Comparison of ENCODE assay signal across 23 mouse cellular contexts in the genomic region with DNA sequence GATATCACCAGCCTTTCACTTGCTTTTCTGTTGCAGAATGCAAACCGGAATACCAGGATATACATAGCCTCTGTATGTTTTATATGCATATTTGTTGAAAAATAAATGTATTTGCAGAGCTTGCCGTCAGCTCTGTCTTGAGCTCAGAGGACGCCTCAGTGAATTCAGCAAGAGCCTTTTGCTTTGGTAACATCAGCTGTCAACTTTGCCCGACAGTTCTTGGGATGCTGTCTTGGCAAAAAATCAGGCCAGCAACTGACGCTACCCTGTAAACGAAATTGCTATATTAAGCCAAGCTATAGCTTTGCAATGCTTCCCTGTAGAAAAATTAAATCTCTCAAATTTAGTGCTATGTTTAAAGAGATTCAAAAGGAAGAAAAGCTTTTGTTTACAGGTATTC.
DNase-seq lines count a peak whose midpoint lies in the region; ATAC-seq lines count a peak whose summit lies in the region.
"Had no signal": no experiment of that assay in that cellular context is flagged by ENCODE, and none has a peak within 500 bp of the region (broad histone marks: within the 10 kb centered on the region; RNA-seq: fewer than 3 reads in every experiment).

No protein-coding gene starts in this region.

- ATAC-seq in forebrain, embryonic 14.5 days, result no peak
- no peak for ATAC-seq in forebrain, embryonic 16.5 days
- peak; percentile 57 for ATAC-seq in frontal cortex, adult (ENCODE audit: low TSS enrichment)
- ATAC-seq in intestine, embryonic 15.5 days, result no peak
- ATAC-seq: activated CD4-positive, CD25-positive, alpha-beta regulatory T cell, adult 4 months; CD4-positive, CD25-positive, alpha-beta regulatory T cell, adult 4 months; forebrain, embryonic 15.5 days; Patski had no signal

- H3K4me3 ChIP-seq in forebrain, embryonic 14.5 days (ENCODE audit: low read depth, low read length), result no peak overlapping the region
- H3K4me3 ChIP-seq in forebrain, embryonic 16.5 days (replicated peaks; ENCODE audit: low read length), result no peak overlapping the region
- H3K4me3 ChIP-seq in intestine, embryonic 15.5 days (replicated peaks), result no peak overlapping the region
- H3K4me3 ChIP-seq: embryonic facial prominence, embryonic 10.5 days; embryonic facial prominence, embryonic 12.5 days; forebrain, embryonic 15.5 days had no signal

- H3K36me3 ChIP-seq in forebrain, embryonic 14.5 days (ENCODE audit: control insufficient read depth, insufficient read depth, low read length), result no peaks in the 10 kb centered on the region
- H3K36me3 ChIP-seq in forebrain, embryonic 16.5 days (ENCODE audit: control insufficient read depth, insufficient read depth), result no peaks in the 10 kb centered on the region
- no peaks in the 10 kb centered on the region for H3K36me3 ChIP-seq in intestine, embryonic 15.5 days
- H3K36me3 ChIP-seq: embryonic facial prominence, embryonic 10.5 days; embryonic facial prominence, embryonic 12.5 days; forebrain, embryonic 15.5 days; G1E had no signal

- H3K27me3 ChIP-seq in forebrain, embryonic 14.5 days (replicated peaks; ENCODE audit: control insufficient read depth, insufficient read depth, low read length), result no peaks in the 10 kb centered on the region
- no peaks in the 10 kb centered on the region for H3K27me3 ChIP-seq in forebrain, embryonic 16.5 days (replicated peaks; ENCODE audit: control insufficient read depth, insufficient read depth, low read length)
- no peaks in the 10 kb centered on the region for H3K27me3 ChIP-seq in intestine, embryonic 15.5 days (replicated peaks)
- H3K27me3 ChIP-seq: CH12.LX; embryonic facial prominence, embryonic 12.5 days; forebrain, embryonic 15.5 days; Patski had no signal

- no peaks in the 10 kb centered on the region for H3K9me3 ChIP-seq in forebrain, embryonic 14.5 days (replicated peaks; ENCODE audit: control insufficient read depth, low read length)
- H3K9me3 ChIP-seq in forebrain, embryonic 16.5 days (ENCODE audit: control insufficient read depth, low read length), result no peaks in the 10 kb centered on the region
- no peaks in the 10 kb centered on the region for H3K9me3 ChIP-seq in intestine, embryonic 15.5 days
- H3K9me3 ChIP-seq: embryonic facial prominence, embryonic 10.5 days; embryonic facial prominence, embryonic 12.5 days; forebrain, embryonic 15.5 days had no signal

- no peak overlapping the region for H3K4me2 ChIP-seq in forebrain, embryonic 14.5 days (ENCODE audit: low read length)
- no peak overlapping the region for H3K4me2 ChIP-seq in forebrain, embryonic 16.5 days (ENCODE audit: low read length)
- H3K4me2 ChIP-seq in intestine, embryonic 15.5 days (replicated peaks), result no peak overlapping the region
- H3K4me2 ChIP-seq: embryonic facial prominence, embryonic 12.5 days; forebrain, embryonic 15.5 days had no signal

- DNase-seq in forebrain, embryonic 14.5 days (ENCODE audit: low spot score), result peak; percentile 28
- no peak for DNase-seq in frontal cortex, postnatal 10 days (ENCODE audit: low spot score in 2 of 2)
- DNase-seq in brain, adult 2 months (ENCODE audit: low read depth, low spot score), result peak; percentile 46
- DNase-seq: adrenal gland, adult 8-10 months; adrenal gland, postnatal 14 days; adrenal gland, postnatal 36 days; B cell, adult 2 months; cerebellum, adult 11-12 months; cerebellum, adult 2 months; cerebellum, adult 9-10 months; cerebellum, postnatal 10 days; cerebellum, postnatal 25 days had no signal

- 74% methylated on average over 6 of the region's 6 CpGs for WGBS in forebrain, embryonic 14.5 days
- 57% methylated on average over 6 of the region's 6 CpGs for WGBS in forebrain, embryonic 16.5 days
- WGBS in intestine, embryonic 15.5 days, result 78% methylated on average over 6 of the region's 6 CpGs

- H3K9ac ChIP-seq in forebrain, embryonic 14.5 days (ENCODE audit: low read length), result no peak overlapping the region
- no peak overlapping the region for H3K9ac ChIP-seq in forebrain, embryonic 16.5 days (replicated peaks; ENCODE audit: low read depth, low read length)
- H3K9ac ChIP-seq in intestine, embryonic 15.5 days, result no peak overlapping the region
- H3K9ac ChIP-seq: embryonic facial prominence, embryonic 12.5 days; forebrain, embryonic 15.5 days had no signal

- H3K4me1 ChIP-seq in forebrain, embryonic 14.5 days (ENCODE audit: control insufficient read depth, insufficient read depth, low read length), result no peaks in the 10 kb centered on the region
- no peaks in the 10 kb centered on the region; the same call in 1 of the 2 replicates for H3K4me1 ChIP-seq in forebrain, embryonic 16.5 days (replicated peaks; ENCODE audit: control insufficient read depth, insufficient read depth, low read length)
- no peaks in the 10 kb centered on the region for H3K4me1 ChIP-seq in intestine, embryonic 15.5 days (replicated peaks)
- H3K4me1 ChIP-seq: embryonic facial prominence, embryonic 10.5 days; embryonic facial prominence, embryonic 12.5 days; forebrain, embryonic 15.5 days had no signal

- no peak overlapping the region for H3K27ac ChIP-seq in forebrain, embryonic 14.5 days (ENCODE audit: low read depth, low read length)
- H3K27ac ChIP-seq in forebrain, embryonic 16.5 days (ENCODE audit: low read length), result no peak overlapping the region
- no peak overlapping the region for H3K27ac ChIP-seq in intestine, embryonic 15.5 days
- H3K27ac ChIP-seq: embryonic facial prominence, embryonic 10.5 days; embryonic facial prominence, embryonic 12.5 days; forebrain, embryonic 15.5 days had no signal

Comparison
In these comparisons a context has a peak if more than half of its experiments do, and no peak if none do; other contexts are left out.
1. DNase-seq: peak in forebrain, embryonic 14.5 days (single experiment) and brain, adult 2 months (single experiment); none in frontal cortex, postnatal 10 days (0 of 2).